Mouse (Mus musculus) forebrain, postnatal 0 days (tissue): ENCODE measurements at regions not wholly inside any gene's neighbourhood (a gene's known extent, or its start where the extent isn't known, plus 50 kb on each side); places are given as distances from the start of the nearest gene placed in this dataset.

Source experiments
- ATAC-seq: fragments of 200-750 bp; cut with Nextera tagmentation; 2 replicates; pipeline ENCODE4 v1.8.0; 2017; ENCODE audit warnings: mild to moderate bottlenecking, moderate library complexity
- DNase-seq: peaks from one replicate; pipeline ENCODE4 v3.0.0-alpha.2; 2015
- H3K27ac ChIP-seq: fragments of 300-500 bp; sonication (generic); 2 replicates; pipeline ENCODE4 v1.5.1; 2014; ENCODE audit warnings: low read depth, mild to moderate bottlenecking, antibody characterized with exemption, low read length, moderate library complexity, mixed read lengths
- H3K27me3 ChIP-seq: fragments of 300-500 bp; sonication (generic); 2 replicates; pipeline ENCODE4 v1.6.1; 2014; ENCODE audit warnings: mild to moderate bottlenecking, low read length, mixed read lengths; ENCODE audit not compliant: insufficient read depth
- H3K36me3 ChIP-seq: fragments of 300-500 bp; sonication (generic); 2 replicates; pipeline ENCODE4 v1.6.1; 2014; ENCODE audit warnings: mild to moderate bottlenecking, moderate library complexity; ENCODE audit not compliant: insufficient read depth
- H3K4me1 ChIP-seq: fragments of 300-500 bp; sonication (generic); 2 replicates; pipeline ENCODE4 v1.6.1; 2014; ENCODE audit warnings: antibody characterized with exemption; ENCODE audit not compliant: insufficient read depth
- H3K4me2 ChIP-seq: fragments of 300-500 bp; sonication (generic); 2 replicates; pipeline ENCODE4 v1.6.1; 2014; ENCODE audit warnings: low read depth, mild to moderate bottlenecking, moderate library complexity
- H3K4me3 ChIP-seq: fragments of 300-500 bp; sonication (generic); 2 replicates; pipeline ENCODE4 v1.5.1; 2014; ENCODE audit warnings: low read depth, low read length, mixed read lengths
- H3K9ac ChIP-seq: fragments of 300-500 bp; sonication (generic); 2 replicates; pipeline ENCODE4 v1.6.1; 2014; ENCODE audit warnings: mild to moderate bottlenecking
- H3K9me3 ChIP-seq: fragments of 300-500 bp; sonication (generic); 2 replicates; pipeline ENCODE4 v1.6.1; 2016; ENCODE audit warnings: low read length
- CTCF ChIP-seq: sonication (generic); IDR thresholded peaks from 2 replicates; pipeline ENCODE4 v1.5.1; 2016; ENCODE audit warnings: antibody characterized with exemption, control low read depth, low read depth
- WGBS: fragments of 180-500 bp; shearing (Covaris S2); extraction: QIAGEN DNeasy Blood & Tissue Kit; methylation state at CpG from one replicate; pipeline ENCODE4 v1.1.7; 2014; 5-methylcytosine and 5-hydroxymethylcytosine counted together

- Histone ChIP-seq H3K4me2 (no peak overlapping the region), H3K27me3 (no peaks in the 10 kb centered on the region), H3K27ac (no peak overlapping the region), H3K36me3 (no peaks in the 10 kb centered on the region), H3K4me1 (no peaks in the 10 kb centered on the region), H3K4me3 (no peak overlapping the region), H3K9me3 (no peaks in the 10 kb centered on the region), H3K9ac (no peak overlapping the region)
- WGBS: 16% methylated on average over 2 of the region's 2 CpGs
- ATAC-seq: no peak
- no peak for DNase-seq
- no peak for TF ChIP-seq CTCF
These were observed 177.6 kb downstream of the Dhx35 start for GRCm38 (mm10) chr2:158972178-158972577.

DNA sequence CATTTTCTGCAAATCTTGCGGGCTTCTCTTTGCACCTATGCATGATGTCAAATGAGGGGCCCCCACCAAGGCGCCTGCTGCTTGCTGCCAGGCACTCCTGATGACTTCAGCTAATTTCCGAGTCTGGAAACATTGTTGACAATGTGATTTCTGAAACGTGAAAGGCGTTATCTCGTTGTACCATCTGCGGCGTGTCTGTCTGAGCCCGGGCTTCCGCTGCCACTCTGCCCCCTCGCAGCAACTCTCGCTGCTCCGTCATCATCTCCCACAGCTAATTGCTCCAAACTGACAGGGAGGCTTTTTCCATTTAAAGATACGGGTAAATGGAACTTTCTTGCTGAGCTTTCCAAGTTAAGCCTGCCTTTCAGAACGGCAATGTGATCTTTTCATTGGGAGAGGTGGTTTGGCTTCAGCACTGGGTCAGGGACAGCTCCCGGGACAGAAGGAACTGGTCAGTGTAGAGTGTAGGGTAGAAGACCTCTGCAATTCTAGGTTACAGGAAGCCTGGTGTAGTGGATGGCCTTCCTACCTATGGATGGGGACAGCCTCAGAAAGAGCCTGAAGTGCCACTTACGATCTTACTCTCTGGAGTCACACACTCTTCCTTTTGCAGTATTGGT lies 191.0 kb downstream of the Dhx35 start:
- no peaks in the 10 kb centered on the region for H3K36me3 ChIP-seq
- H3K4me3 ChIP-seq: no peak overlapping the region
- H3K9ac ChIP-seq: no peak overlapping the region
- 38% methylated on average over 17 of the region's 17 CpGs for WGBS
- H3K27ac ChIP-seq: no peak overlapping the region
- H3K9me3 ChIP-seq: no peaks in the 10 kb centered on the region
- no peaks in the 10 kb centered on the region for H3K4me1 ChIP-seq
- no peak for TF ChIP-seq CTCF
- peak; percentile 58 for ATAC-seq
- H3K27me3 ChIP-seq: no peaks in the 10 kb centered on the region
- peak; percentile 56 for DNase-seq
- H3K4me2 ChIP-seq: 0 out of 2 replicates have a peak overlapping the region, but pooled peaks have one; percentile 5

GRCm38 (mm10) chr2:159002481-159003186 lies 208.0 kb downstream of the Dhx35 start:
- Histone ChIP-seq H3K36me3 (no peaks in the 10 kb centered on the region), H3K4me2 (peak overlapping the region; percentile 38), H3K27ac (no peak overlapping the region), H3K9me3 (no peaks in the 10 kb centered on the region), H3K27me3 (no peaks in the 10 kb centered on the region), H3K4me1 (peaks cover 3% of the 10 kb centered on the region), H3K9ac (no peak overlapping the region), H3K4me3 (no peak overlapping the region; the same call in 1 of the 2 replicates)
- DNase-seq (peak; percentile 61), ATAC-seq (peak; percentile 71)
- TF ChIP-seq CTCF: no peak
- 4% methylated on average over 17 of the region's 17 CpGs for WGBS

DNA sequence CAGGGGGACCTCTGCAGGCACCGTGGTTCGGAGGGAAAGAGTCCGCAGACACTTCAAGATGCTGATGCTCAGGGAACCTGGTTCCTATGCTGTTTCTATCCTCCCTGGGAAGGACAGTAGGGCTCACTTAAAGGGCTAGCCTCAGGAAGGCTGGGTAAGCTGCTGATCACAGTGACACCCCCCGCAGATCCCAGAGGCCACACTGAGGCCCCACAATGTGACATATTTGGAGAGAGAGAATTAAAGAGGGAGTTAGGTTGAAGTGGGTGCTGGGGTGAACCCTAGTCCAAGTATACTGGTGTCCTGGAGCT lies 208.5 kb downstream of the Dhx35 start:
- peak; percentile 9; the same call in 1 of the 2 replicates for TF ChIP-seq CTCF
- Histone ChIP-seq H3K4me2 (peak overlapping the region; percentile 38), H3K9me3 (no peaks in the 10 kb centered on the region), H3K9ac (no peak overlapping the region), H3K4me1 (peaks cover 3% of the 10 kb centered on the region), H3K27me3 (no peaks in the 10 kb centered on the region), H3K4me3 (no peak overlapping the region), H3K27ac (no peak overlapping the region), H3K36me3 (no peaks in the 10 kb centered on the region)
- DNase-seq (no peak), ATAC-seq (no peak)
- 22% methylated on average over 4 of the region's 4 CpGs for WGBS

DNA sequence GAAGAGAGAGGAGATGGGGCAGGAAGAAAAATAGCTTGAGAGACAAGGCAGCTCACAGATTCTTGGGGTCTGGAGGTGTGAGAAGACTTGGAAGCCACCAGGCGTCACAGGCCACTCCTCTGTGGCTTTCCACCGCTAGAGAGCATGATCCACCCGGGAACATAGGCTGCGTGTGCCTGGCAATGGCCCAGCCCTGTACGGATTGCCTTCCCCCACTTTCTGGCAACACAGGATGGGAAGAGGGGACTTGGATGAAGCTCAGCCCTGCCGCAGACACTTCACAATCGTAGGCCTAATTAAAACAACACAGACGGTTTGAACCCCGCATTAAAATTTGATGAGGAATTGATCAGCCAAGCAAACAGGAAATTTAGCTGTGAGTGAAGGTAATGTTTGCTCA lies 209.8 kb downstream of the Dhx35 start:
- Histone ChIP-seq H3K4me2 (no peak overlapping the region), H3K4me3 (no peak overlapping the region), H3K9ac (no peak overlapping the region), H3K36me3 (no peaks in the 10 kb centered on the region), H3K27ac (peak overlapping the region; percentile 57), H3K4me1 (peaks cover 3% of the 10 kb centered on the region), H3K27me3 (no peaks in the 10 kb centered on the region), H3K9me3 (no peaks in the 10 kb centered on the region)
- peak; percentile 50 for TF ChIP-seq CTCF
- WGBS: 23% methylated on average over 9 of the region's 9 CpGs
- DNase-seq (peak; percentile 74), ATAC-seq (peak; percentile 66)

DNA sequence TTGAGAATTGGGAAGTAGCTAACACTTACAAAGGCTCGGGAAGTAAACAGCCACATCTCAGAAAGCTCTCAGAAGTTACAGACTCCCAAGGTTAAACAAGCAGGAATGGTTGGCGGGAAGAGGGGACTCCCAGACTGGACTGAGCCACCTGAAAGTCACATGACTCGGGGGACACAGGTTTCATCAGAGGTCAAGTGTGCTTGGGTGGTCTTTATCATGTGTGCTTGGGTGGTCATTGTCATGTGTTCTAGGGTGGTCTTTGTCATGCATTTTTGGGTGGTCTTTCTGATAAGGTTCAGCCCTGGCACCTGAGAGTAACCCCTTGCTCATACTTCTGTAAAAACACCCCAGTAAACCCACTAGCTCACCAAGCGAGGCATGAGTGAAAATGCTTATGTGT lies 218.1 kb downstream of the Dhx35 start:
- no peak overlapping the region for H3K4me2 ChIP-seq
- DNase-seq (no peak), ATAC-seq (no peak)
- H3K4me1 ChIP-seq: no peaks in the 10 kb centered on the region
- no peak overlapping the region for H3K9ac ChIP-seq
- H3K36me3 ChIP-seq: no peaks in the 10 kb centered on the region
- H3K4me3 ChIP-seq: no peak overlapping the region
- no peak for TF ChIP-seq CTCF
- H3K27me3 ChIP-seq: no peaks in the 10 kb centered on the region
- no peak overlapping the region for H3K27ac ChIP-seq
- WGBS: 77% methylated on average over 4 of the region's 4 CpGs
- no peaks in the 10 kb centered on the region for H3K9me3 ChIP-seq

GRCm38 (mm10) chr2:159014553-159014952 lies 219.9 kb downstream of the Dhx35 start:
- 85% methylated on average over 8 of the region's 8 CpGs for WGBS
- no peak overlapping the region for H3K4me3 ChIP-seq
- DNase-seq (no peak), ATAC-seq (no peak)
- H3K9me3 ChIP-seq: no peaks in the 10 kb centered on the region
- no peaks in the 10 kb centered on the region for H3K4me1 ChIP-seq
- no peaks in the 10 kb centered on the region for H3K36me3 ChIP-seq
- no peaks in the 10 kb centered on the region for H3K27me3 ChIP-seq
- no peak overlapping the region for H3K4me2 ChIP-seq
- H3K27ac ChIP-seq: no peak overlapping the region
- no peak overlapping the region for H3K9ac ChIP-seq
- TF ChIP-seq CTCF: no peak
